Mouse (Mus musculus): ENCODE data around the gene Capzb. TPM values are rescaled to one million over a fixed set of nuclear protein-coding genes. Genes with fewer than 3 reads are reported as not detected.

The Capzb gene
- polyA plus RNA-seq, 1 experiment from 2014 or later: 401 TPM

- Histone ChIP-seq H3K9ac (replicated peaks; ENCODE audit: low read depth) (no peak overlapping the region), H3K4me2 (replicated peaks; ENCODE audit: low read depth, low read length) (no peak overlapping the region), H3K27me3 (replicated peaks; ENCODE audit: insufficient read depth, low read length) (no peaks in the 10 kb centered on the region), H3K36me3 (ENCODE audit: insufficient read depth, low read length) (no peaks in the 10 kb centered on the region), H3K4me1 (ENCODE audit: insufficient read depth, low read depth, low read length) (peaks cover 26% of the 10 kb centered on the region; the same call in 1 of the 2 replicates), H3K27ac (ENCODE audit: low read length) (peak overlapping the region; percentile 21; the same call in 1 of the 2 replicates), H3K9me3 (ENCODE audit: low read length) (no peaks in the 10 kb centered on the region), H3K4me3 (ENCODE audit: low read depth, low read length) (no peak overlapping the region)
- no peak for ATAC-seq
- WGBS: 61% methylated on average over 11 of the region's 11 CpGs
- peak; percentile 48 for DNase-seq (ENCODE audit: low spot score)
- TF ChIP-seq EP300 (IDR thresholded peaks at IDR 0.05): no peak
- no peak for TF ChIP-seq CTCF (IDR thresholded peaks at IDR 0.05)
Measured at GRCm38 (mm10) chr4:139230376-139231120, 37.8 kb downstream of the Capzb start.

DNA sequence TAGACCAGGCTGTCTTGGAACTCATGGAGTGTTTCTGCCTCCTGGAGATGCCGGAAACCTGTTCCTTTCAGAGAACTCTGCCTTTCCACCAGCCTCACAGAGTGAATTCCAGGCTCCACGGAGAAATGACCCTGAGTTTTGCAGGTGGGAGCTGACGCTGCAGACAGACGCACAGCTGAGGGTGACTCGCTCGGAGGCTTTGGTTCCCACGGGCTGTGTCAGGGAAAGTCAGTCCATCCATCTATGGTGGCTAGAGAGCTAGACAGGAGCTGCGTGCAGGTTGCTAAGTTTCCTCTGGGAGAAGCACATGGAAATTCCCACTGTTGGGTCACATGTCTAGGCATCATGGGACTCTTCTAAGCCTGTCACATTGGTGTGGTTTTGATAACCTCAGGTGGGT lies 38.5 kb downstream of the Capzb start:
- no peaks in the 10 kb centered on the region for H3K27me3 ChIP-seq (replicated peaks; ENCODE audit: insufficient read depth, low read length)
- no peaks in the 10 kb centered on the region for H3K36me3 ChIP-seq (ENCODE audit: insufficient read depth, low read length)
- no peak overlapping the region for H3K9ac ChIP-seq (replicated peaks; ENCODE audit: low read depth)
- H3K27ac ChIP-seq (ENCODE audit: low read length): peak overlapping the region; percentile 21
- TF ChIP-seq CTCF (IDR thresholded peaks at IDR 0.05) (no peak), EP300 (IDR thresholded peaks at IDR 0.05) (no peak)
- DNase-seq (ENCODE audit: low spot score) (no peak), ATAC-seq (no peak)
- no peak overlapping the region for H3K4me2 ChIP-seq (replicated peaks; ENCODE audit: low read depth, low read length)
- peaks cover 26% of the 10 kb centered on the region; the same call in 1 of the 2 replicates for H3K4me1 ChIP-seq (ENCODE audit: insufficient read depth, low read depth, low read length)
- 80% methylated on average over 8 of the region's 8 CpGs for WGBS
- no peak overlapping the region for H3K4me3 ChIP-seq (ENCODE audit: low read depth, low read length)
- no peaks in the 10 kb centered on the region for H3K9me3 ChIP-seq (ENCODE audit: low read length)

GRCm38 (mm10) chr4:139232479-139233145 lies 39.9 kb downstream of the Capzb start:
- peak; percentile 81 for DNase-seq (ENCODE audit: low spot score)
- WGBS: 55% methylated on average over 6 of the region's 6 CpGs
- no peaks in the 10 kb centered on the region for H3K36me3 ChIP-seq (ENCODE audit: insufficient read depth, low read length)

DNA sequence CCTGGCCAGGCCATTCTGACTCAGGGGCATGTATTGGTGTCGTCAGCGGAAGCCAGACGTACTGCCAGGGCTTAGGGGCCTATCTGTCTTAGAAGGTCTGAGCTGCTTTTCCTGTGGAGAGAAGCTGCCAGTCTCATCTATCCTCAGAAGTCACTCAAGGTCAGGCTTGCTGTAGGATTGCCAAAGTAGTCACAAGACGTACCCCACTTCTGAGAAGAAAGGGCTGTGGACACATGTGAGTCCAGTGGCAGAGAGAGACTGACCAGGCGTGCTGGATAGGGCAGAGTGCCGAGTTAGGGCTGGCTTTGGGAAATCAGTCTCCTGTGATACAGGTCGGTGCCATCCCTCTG lies 40.4 kb downstream of the Capzb start:
- DNase-seq (ENCODE audit: low spot score): no peak
- H3K27me3 ChIP-seq (replicated peaks; ENCODE audit: insufficient read depth, low read length): no peaks in the 10 kb centered on the region
- peaks cover 20% of the 10 kb centered on the region; the same call in 1 of the 2 replicates for H3K4me1 ChIP-seq (ENCODE audit: insufficient read depth, low read depth, low read length)
- no peaks in the 10 kb centered on the region for H3K9me3 ChIP-seq (ENCODE audit: low read length)
- H3K9ac ChIP-seq (replicated peaks; ENCODE audit: low read depth): no peak overlapping the region
- peak overlapping the region; percentile 28 for H3K27ac ChIP-seq (ENCODE audit: low read length)
- no peak overlapping the region for H3K4me2 ChIP-seq (replicated peaks; ENCODE audit: low read depth, low read length)
- TF ChIP-seq EP300 (IDR thresholded peaks at IDR 0.05) (no peak), CTCF (IDR thresholded peaks at IDR 0.05) (no peak)
- WGBS: 79% methylated on average over 7 of the region's 7 CpGs
- H3K36me3 ChIP-seq (ENCODE audit: insufficient read depth, low read length): no peaks in the 10 kb centered on the region
- ATAC-seq: no peak
- H3K4me3 ChIP-seq (ENCODE audit: low read depth, low read length): no peak overlapping the region

More at GRCm38 (mm10) chr4:139232479-139233145, 39.9 kb downstream of the Capzb start:
- no peaks in the 10 kb centered on the region for H3K27me3 ChIP-seq (replicated peaks; ENCODE audit: insufficient read depth, low read length)
- H3K4me2 ChIP-seq (replicated peaks; ENCODE audit: low read depth, low read length): no peak overlapping the region
- peaks cover 25% of the 10 kb centered on the region; the same call in 1 of the 2 replicates for H3K4me1 ChIP-seq (ENCODE audit: insufficient read depth, low read depth, low read length)
- peak; percentile 86 for ATAC-seq
- no peak overlapping the region for H3K9ac ChIP-seq (replicated peaks; ENCODE audit: low read depth)
- peak overlapping the region; percentile 28 for H3K27ac ChIP-seq (ENCODE audit: low read length)
- no peak overlapping the region for H3K4me3 ChIP-seq (ENCODE audit: low read depth, low read length)
- no peaks in the 10 kb centered on the region for H3K9me3 ChIP-seq (ENCODE audit: low read length)
- TF ChIP-seq CTCF (IDR thresholded peaks at IDR 0.05) (peak; percentile 84), EP300 (IDR thresholded peaks at IDR 0.05) (peak; percentile 56; the same call in 1 of the 2 replicates)

- no peak overlapping the region for H3K9ac ChIP-seq (replicated peaks; ENCODE audit: low read depth)
- H3K4me3 ChIP-seq (ENCODE audit: low read depth, low read length): no peak overlapping the region
- H3K27ac ChIP-seq (ENCODE audit: low read length): no peak overlapping the region
- no peak for ATAC-seq
- 46% methylated on average over 4 of the region's 4 CpGs for whole genome bisulfite sequencing
- no peak for DNase-seq (ENCODE audit: low spot score)
- H3K27me3 ChIP-seq (replicated peaks; ENCODE audit: insufficient read depth, low read length): no peaks in the 10 kb centered on the region
- 0 out of 2 replicates have a peak, but pooled peaks cover under 1% of the 10 kb centered on the region for H3K36me3 ChIP-seq (ENCODE audit: insufficient read depth, low read length)
- H3K4me2 ChIP-seq (replicated peaks; ENCODE audit: low read depth, low read length): no peak overlapping the region
- peaks cover 19% of the 10 kb centered on the region; the same call in 1 of the 2 replicates for H3K4me1 ChIP-seq (ENCODE audit: insufficient read depth, low read depth, low read length)
- TF ChIP-seq EP300 (IDR thresholded peaks at IDR 0.05): no peak
- TF ChIP-seq CTCF (IDR thresholded peaks at IDR 0.05): no peak
- no peaks in the 10 kb centered on the region for H3K9me3 ChIP-seq (ENCODE audit: low read length)
Measured at GRCm38 (mm10) chr4:139233755-139234254, 41.1 kb downstream of the Capzb start.

DNA sequence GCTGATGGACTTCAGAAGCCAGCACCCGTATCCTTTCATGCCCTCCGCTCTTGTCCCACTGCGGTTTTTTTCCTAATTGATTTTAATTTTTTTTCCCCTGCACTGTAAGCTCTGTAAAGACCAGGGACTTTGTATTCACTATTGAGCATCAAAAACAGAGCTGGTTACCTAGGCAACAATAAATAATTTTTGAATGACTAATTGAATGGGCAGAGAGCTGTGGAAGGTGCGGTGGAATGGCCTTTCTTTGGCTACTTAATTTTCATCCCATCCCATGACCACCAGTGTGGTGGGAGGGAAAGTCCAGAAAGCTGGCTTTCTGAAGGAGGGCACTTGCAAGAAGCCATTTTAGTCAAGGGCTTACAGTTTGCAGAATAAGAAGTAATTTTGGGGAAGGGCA lies 41.6 kb downstream of the Capzb start:
- Histone ChIP-seq H3K9ac (replicated peaks; ENCODE audit: low read depth) (no peak overlapping the region), H3K4me2 (replicated peaks; ENCODE audit: low read depth, low read length) (no peak overlapping the region), H3K27ac (ENCODE audit: low read length) (no peak overlapping the region), H3K4me1 (ENCODE audit: insufficient read depth, low read depth, low read length) (peaks cover 19% of the 10 kb centered on the region; the same call in 1 of the 2 replicates), H3K27me3 (replicated peaks; ENCODE audit: insufficient read depth, low read length) (no peaks in the 10 kb centered on the region), H3K4me3 (ENCODE audit: low read depth, low read length) (no peak overlapping the region), H3K9me3 (ENCODE audit: low read length) (no peaks in the 10 kb centered on the region), H3K36me3 (ENCODE audit: insufficient read depth, low read length) (peaks cover 5% of the 10 kb centered on the region; the same call in 1 of the 2 replicates)
- no peak for TF ChIP-seq CTCF (IDR thresholded peaks at IDR 0.05)
- no peak for TF ChIP-seq EP300 (IDR thresholded peaks at IDR 0.05)
- WGBS: 81% methylated on average over 4 of the region's 4 CpGs
- ATAC-seq: no peak
- DNase-seq (ENCODE audit: low spot score): no peak

All from lung, postnatal 0 days (tissue).